Mouse (Mus musculus): Measurements from ENCODE around the gene Tpp2.

GRCm38 (mm10) chr1:43966756-43967155, 33.3 kb downstream of the Tpp2 start:
- no peak for TF ChIP-seq CTCF (IDR thresholded peaks at IDR 0.05; ENCODE audit: low read depth, low read length)
- no peak for TF ChIP-seq EP300 (IDR thresholded peaks at IDR 0.05; ENCODE audit: insufficient read depth, low read depth, low read length)

All from ES-Bruce4 (cell line).